Mouse (Mus musculus): ENCODE measurements at regions not wholly inside any gene's neighbourhood (a gene's known extent, or its start where the extent isn't known, plus 50 kb on each side); places are given as distances from the start of the nearest gene placed in this dataset.
"Not testable (repeated sequence)": the region's sequence is repeated elsewhere in the genome, so short reads cannot be mapped to it uniquely, and the experiment has no call there.

DNA sequence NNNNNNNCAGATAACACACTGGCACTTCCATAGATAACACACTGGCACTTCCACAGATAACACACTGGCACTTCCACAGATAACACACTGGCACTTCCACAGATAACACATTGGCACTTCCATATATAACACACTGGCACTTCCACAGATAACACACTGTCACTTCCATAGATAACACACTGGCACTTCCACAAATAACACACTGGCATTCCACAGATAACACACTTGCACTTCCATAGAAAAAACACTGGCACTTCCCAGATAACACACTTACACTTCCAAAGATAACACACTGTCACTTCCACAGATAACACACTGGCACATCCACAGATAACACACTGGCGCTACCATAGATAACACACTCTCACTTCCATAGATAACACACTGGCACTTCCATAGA, 105.7 kb upstream of the Afdn start:
- ATAC-seq (replicated peaks; ENCODE audit: low read depth, poor library complexity, severe bottlenecking): not testable (repeated sequence)

- no peak for ATAC-seq (replicated peaks; ENCODE audit: low read depth, poor library complexity, severe bottlenecking)
These were observed 104.3 kb upstream of the Afdn start for GRCm38 (mm10) chr17:13656065-13656464.

DNA sequence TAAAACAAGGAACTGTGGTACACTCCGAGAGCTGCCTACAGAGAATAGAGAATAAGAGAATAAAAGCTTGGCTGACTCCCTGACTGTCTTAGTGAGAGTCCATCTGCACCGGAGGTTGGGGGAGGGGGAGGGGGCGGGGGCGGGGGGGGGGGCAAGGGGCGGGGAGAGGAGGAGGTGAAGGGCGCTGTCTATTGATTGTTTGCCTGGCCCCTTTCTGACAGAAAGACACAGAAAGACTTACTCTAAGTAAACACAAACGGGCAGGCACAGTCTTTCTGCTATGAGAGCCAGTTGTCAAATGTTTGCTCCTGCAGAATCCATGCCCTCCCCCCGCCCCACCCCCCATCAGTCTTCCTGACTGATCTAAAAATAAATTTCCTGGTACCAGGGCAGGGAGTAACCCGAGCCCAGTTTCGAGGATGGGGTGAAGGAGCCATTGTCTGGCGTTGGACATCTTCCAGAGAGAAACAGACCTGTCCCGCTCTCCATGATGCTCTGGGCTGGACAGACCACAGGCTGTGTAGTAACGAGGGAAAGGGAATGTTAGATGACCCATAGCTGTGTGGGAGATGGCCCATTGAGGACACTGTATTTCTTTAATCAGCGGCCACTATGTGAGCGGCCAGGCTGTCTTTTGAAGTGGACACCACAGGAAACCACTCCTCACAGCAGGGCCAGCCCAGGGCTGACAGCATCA, 103.7 kb upstream of the Afdn start:
- no peak for ATAC-seq (replicated peaks; ENCODE audit: low read depth, poor library complexity, severe bottlenecking)

DNA sequence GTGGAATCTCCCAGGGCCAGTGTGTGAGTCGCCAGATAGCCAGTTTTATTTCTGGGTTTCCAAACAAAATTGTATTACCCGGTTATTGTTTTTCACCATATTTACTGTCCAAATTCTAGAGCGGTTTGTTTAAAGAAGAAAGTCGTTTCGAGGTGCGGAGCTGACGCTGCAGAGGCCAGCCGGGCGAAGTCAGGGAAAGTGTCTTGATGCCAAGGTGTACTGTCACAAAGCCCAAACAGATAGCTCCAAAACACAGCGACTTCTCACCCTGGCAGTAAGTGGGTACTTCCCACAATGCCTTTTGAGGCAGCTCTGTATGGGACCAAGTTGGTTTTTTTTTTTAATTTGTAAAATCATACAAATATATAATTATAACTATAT, 103.2 kb upstream of the Afdn start:
- ATAC-seq (replicated peaks; ENCODE audit: low read depth, poor library complexity, severe bottlenecking): no peak

DNA sequence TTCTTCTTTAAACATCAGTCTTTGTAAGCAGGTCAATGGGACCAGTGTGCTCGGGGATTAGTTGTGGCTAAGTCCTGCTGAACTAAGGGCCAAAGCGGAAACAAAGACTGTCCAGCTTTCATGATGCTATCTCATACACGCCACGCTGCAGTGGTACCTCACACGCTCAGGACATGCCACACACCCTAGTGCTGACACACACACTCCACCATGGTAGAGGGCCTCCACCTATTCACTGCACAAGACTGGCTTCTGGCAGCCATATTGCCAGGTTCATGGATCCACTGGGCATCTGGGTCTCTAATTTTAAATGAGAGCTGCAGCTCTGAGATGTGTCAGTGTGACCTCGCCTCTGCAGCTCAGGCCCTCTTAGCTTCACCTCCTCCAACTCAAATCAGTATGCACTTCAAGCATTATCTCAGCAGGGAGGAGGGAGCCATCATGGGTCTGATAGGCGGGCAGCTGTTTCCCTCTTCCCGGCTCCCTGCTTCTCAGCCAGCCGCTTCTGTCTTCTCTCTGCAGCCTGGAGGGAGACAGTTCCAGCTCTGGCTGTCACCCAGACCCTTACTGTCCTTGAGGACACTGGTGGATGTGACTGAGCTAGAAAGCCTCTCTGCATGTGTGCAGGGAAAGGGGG, 102.6 kb upstream of the Afdn start:
- ATAC-seq (replicated peaks; ENCODE audit: low read depth, poor library complexity, severe bottlenecking): no peak

DNA sequence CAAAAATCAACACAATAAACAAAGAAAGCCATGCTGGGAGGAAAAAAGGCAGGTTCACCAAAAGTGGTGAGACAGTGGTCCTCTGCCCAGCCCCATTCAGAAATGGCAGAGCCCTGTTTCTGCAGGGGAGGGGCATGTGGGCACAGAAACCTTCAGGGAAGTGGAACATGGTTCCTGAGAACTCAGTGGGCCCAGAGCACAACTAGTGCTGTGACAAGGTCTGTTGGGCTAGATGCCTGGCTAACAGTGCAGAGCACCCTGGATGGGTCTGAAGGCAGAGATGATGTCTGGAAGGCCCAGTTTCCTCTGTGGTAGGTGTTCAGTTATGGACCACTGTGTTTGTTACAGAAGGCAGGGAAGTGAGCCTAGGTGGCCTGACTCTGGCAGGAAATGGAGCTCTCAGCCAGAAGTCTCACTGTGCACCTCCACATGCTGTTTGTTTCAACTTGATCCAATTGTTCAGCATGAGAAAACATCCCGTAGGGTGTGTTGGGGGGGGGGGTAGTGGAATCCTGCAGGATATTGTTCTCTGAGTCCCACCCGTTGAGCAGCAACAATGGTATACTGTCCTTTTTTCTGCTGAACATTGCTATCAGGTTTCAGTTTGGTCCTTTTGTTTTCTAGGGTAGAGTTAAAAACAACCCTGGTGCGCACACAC, 101.9 kb upstream of the Afdn start:
- no peak for ATAC-seq (replicated peaks; ENCODE audit: low read depth, poor library complexity, severe bottlenecking)

- ATAC-seq (replicated peaks; ENCODE audit: low read depth, poor library complexity, severe bottlenecking): peak; percentile 81
These were observed 101.2 kb upstream of the Afdn start for GRCm38 (mm10) chr17:13659103-13659502.

DNA sequence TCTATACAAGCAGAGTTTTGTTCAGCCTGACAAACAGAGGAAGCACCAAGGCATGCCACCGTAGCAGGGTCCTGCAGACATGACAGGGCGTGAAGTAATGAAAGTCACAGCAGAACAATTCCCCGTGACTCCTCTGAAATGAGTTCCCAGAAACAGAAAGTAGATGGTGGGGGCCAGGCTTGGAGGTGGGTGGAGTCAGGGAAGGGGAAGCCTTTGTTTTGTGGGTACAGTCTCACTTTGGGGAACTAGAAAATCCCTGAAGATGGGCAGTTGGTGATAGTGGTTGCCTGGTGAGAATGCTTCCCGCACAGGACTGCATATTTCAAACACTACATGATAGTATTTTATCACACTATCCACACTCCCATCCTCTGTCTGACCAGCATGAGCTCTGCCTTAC, 100.4 kb upstream of the Afdn start:
- peak; percentile 78 for ATAC-seq (replicated peaks; ENCODE audit: low read depth, poor library complexity, severe bottlenecking)

GRCm38 (mm10) chr17:13661023-13661422, 99.3 kb upstream of the Afdn start:
- ATAC-seq (replicated peaks; ENCODE audit: low read depth, poor library complexity, severe bottlenecking): no peak

DNA sequence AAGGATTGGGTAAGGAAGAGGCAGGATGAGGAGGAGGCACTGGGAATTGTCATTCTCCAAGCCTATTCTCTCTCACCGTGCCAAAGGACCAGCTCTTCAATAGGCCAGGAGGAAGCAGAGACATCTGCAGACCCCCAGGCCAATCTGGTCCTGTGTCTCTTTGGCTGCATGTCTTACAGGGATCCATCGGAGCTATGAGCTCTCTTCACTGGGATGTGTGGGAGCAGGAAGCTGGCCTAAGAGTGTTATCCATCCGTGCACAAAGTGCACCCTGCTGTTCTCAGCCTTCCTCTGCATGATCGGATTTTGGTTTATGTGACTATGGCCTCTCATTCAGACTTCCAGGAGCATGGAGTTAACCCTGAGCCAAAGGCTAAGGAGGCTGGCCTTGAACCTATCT, 98.2 kb upstream of the Afdn start:
- no peak for ATAC-seq (replicated peaks; ENCODE audit: low read depth, poor library complexity, severe bottlenecking)

Measured in common myeloid progenitor, adult 5-6 weeks (primary cell).